Mouse (Mus musculus): ENCODE measurements around the gene Ppp1r12b.

Ppp1r12b gene

GRCm38 (mm10) chr1:134759133-134759532, 196.6 kb downstream of the Ppp1r12b start:
- DNase-seq: no peak

- no peak for DNase-seq
These were observed 198.5 kb downstream of the Ppp1r12b start for GRCm38 (mm10) chr1:134757230-134757629.

GRCm38 (mm10) chr1:134756190-134756873, 199.4 kb downstream of the Ppp1r12b start:
- no peak for DNase-seq

GRCm38 (mm10) chr1:134755548-134756189, 200.1 kb downstream of the Ppp1r12b start:
- peak; percentile 44 for DNase-seq

- peak; percentile 39 for DNase-seq
These were observed 200.9 kb downstream of the Ppp1r12b start for GRCm38 (mm10) chr1:134754818-134755217.

- DNase-seq: peak; percentile 55
These were observed 201.8 kb downstream of the Ppp1r12b start for GRCm38 (mm10) chr1:134753751-134754630.

GRCm38 (mm10) chr1:134752447-134752846, 203.3 kb downstream of the Ppp1r12b start:
- DNase-seq: no peak

- DNase-seq: peak; percentile 54
These were observed 205.9 kb downstream of the Ppp1r12b start for GRCm38 (mm10) chr1:134749889-134750288.

- DNase-seq: peak; percentile 86
These were observed 208.2 kb downstream of the Ppp1r12b start for GRCm38 (mm10) chr1:134747236-134748174.

GRCm38 (mm10) chr1:134745648-134746047, 210.1 kb downstream of the Ppp1r12b start:
- peak; percentile 54 for DNase-seq

- DNase-seq: peak; percentile 55
These were observed 213.6 kb downstream of the Ppp1r12b start for GRCm38 (mm10) chr1:134741946-134742661.

- DNase-seq: peak; percentile 54
These were observed 214.3 kb downstream of the Ppp1r12b start for GRCm38 (mm10) chr1:134741433-134741832.

GRCm38 (mm10) chr1:134737463-134737862, 218.3 kb downstream of the Ppp1r12b start:
- no peak for DNase-seq

GRCm38 (mm10) chr1:134733659-134734058, 222.1 kb downstream of the Ppp1r12b start:
- no peak for DNase-seq

- no peak for DNase-seq
These were observed 228.5 kb downstream of the Ppp1r12b start for GRCm38 (mm10) chr1:134727256-134727655.

- no peak for DNase-seq
These were observed 229.3 kb downstream of the Ppp1r12b start for GRCm38 (mm10) chr1:134726480-134726879.

- peak; percentile 71 for DNase-seq
These were observed 230.5 kb downstream of the Ppp1r12b start for GRCm38 (mm10) chr1:134725276-134725675.

GRCm38 (mm10) chr1:134722891-134723290, 232.9 kb downstream of the Ppp1r12b start:
- no peak for DNase-seq

- DNase-seq: no peak
These were observed 234.3 kb downstream of the Ppp1r12b start for GRCm38 (mm10) chr1:134721486-134721885.

GRCm38 (mm10) chr1:134719718-134720304, 235.9 kb downstream of the Ppp1r12b start:
- DNase-seq: no peak

GRCm38 (mm10) chr1:134715092-134715491, 240.7 kb downstream of the Ppp1r12b start:
- DNase-seq: no peak

Data from lung, postnatal 36 days (tissue).